Mouse (Mus musculus) forebrain, embryonic 16.5 days (tissue): ENCODE results near the gene Tmem144. TPM values are rescaled to one million over a fixed set of nuclear protein-coding genes. Genes with fewer than 3 reads are reported as not detected.
A peak's percentile ranks its signal among the peaks of the same experiment; 100 is the strongest.

Experiments used
- ATAC-seq: fragments of 200-750 bp; cut with Nextera tagmentation; 2 replicates; pipeline ENCODE4 v1.8.0; 2017; ENCODE audit warnings: mild to moderate bottlenecking, moderate library complexity
- H3K27ac ChIP-seq: fragments of 300-500 bp; sonication (generic); 2 replicates; pipeline ENCODE4 v1.5.1; 2014; ENCODE audit warnings: low read length, control low read depth
- H3K27me3 ChIP-seq: fragments of 300-500 bp; sonication (generic); replicated peaks from 2 replicates; pipeline ENCODE4 v1.6.1; 2014; ENCODE audit warnings: low read length; ENCODE audit not compliant: control insufficient read depth, insufficient read depth
- H3K36me3 ChIP-seq: fragments of 300-500 bp; sonication (generic); 2 replicates; pipeline ENCODE4 v1.6.1; 2014; ENCODE audit not compliant: control insufficient read depth, insufficient read depth
- H3K4me1 ChIP-seq: fragments of 300-500 bp; sonication (generic); replicated peaks from 2 replicates; pipeline ENCODE4 v1.6.1; 2014; ENCODE audit warnings: low read length; ENCODE audit not compliant: control insufficient read depth, insufficient read depth
- H3K4me2 ChIP-seq: fragments of 300-500 bp; sonication (generic); 2 replicates; pipeline ENCODE4 v1.6.1; 2014; ENCODE audit warnings: mild to moderate bottlenecking, low read length, control low read depth
- H3K4me3 ChIP-seq: fragments of 300-500 bp; sonication (generic); replicated peaks from 2 replicates; pipeline ENCODE4 v1.5.1; 2014; ENCODE audit warnings: mild to moderate bottlenecking, low read length, control low read depth
- H3K9ac ChIP-seq: fragments of 300-500 bp; sonication (generic); replicated peaks from 2 replicates; pipeline ENCODE4 v1.6.1; 2014; ENCODE audit warnings: low read depth, low read length, control low read depth
- H3K9me3 ChIP-seq: fragments of 300-500 bp; sonication (generic); 2 replicates; pipeline ENCODE4 v1.6.1; 2016; ENCODE audit warnings: low read length; ENCODE audit not compliant: control insufficient read depth
- WGBS: fragments of 180-500 bp; shearing (Covaris S2); extraction: QIAGEN DNeasy Blood & Tissue Kit; methylation state at CpG from one replicate; pipeline ENCODE4 v1.1.7; 2014; 5-methylcytosine and 5-hydroxymethylcytosine counted together
- polyA plus RNA-seq: library from polyadenylated mRNA; unstranded; fragments of >200 nt; fragmentation: Nextera tagmentation; extraction: Ambion mirVana; gene quantifications from 2 replicates; pipeline ENCODE4 v1.2.1, GENCODE M21; 2015

The Tmem144 gene
- polyA plus RNA-seq, 1 experiment from 2014 or later: 1.9 TPM

- peak; percentile 87 for ATAC-seq
- H3K4me2 ChIP-seq: 0 out of 2 replicates have a peak overlapping the region, but pooled peaks have one; percentile 2
- H3K36me3 ChIP-seq: no peaks in the 10 kb centered on the region
- H3K4me1 ChIP-seq: peaks cover 16% of the 10 kb centered on the region
- H3K27me3 ChIP-seq: no peaks in the 10 kb centered on the region
- H3K9ac ChIP-seq: no peak overlapping the region
- no peak overlapping the region for H3K4me3 ChIP-seq
- 21% methylated on average over 1 of the region's 1 CpGs for WGBS
- H3K9me3 ChIP-seq: no peaks in the 10 kb centered on the region
- peak overlapping the region; percentile 70 for H3K27ac ChIP-seq
Measured at GRCm38 (mm10) chr3:79867121-79867709, 14.6 kb upstream of the Tmem144 start.

GRCm38 (mm10) chr3:79866526-79866925 is 14.0 kb upstream of the Tmem144 start:
- Histone ChIP-seq H3K27me3 (no peaks in the 10 kb centered on the region), H3K27ac (peak overlapping the region; percentile 70), H3K9me3 (no peaks in the 10 kb centered on the region), H3K4me3 (no peak overlapping the region), H3K36me3 (no peaks in the 10 kb centered on the region), H3K4me2 (no peak overlapping the region), H3K4me1 (peaks cover 16% of the 10 kb centered on the region), H3K9ac (no peak overlapping the region)
- ATAC-seq: peak; percentile 36; the same call in 1 of the 2 replicates
- WGBS: 80% methylated on average over 9 of the region's 9 CpGs

DNA sequence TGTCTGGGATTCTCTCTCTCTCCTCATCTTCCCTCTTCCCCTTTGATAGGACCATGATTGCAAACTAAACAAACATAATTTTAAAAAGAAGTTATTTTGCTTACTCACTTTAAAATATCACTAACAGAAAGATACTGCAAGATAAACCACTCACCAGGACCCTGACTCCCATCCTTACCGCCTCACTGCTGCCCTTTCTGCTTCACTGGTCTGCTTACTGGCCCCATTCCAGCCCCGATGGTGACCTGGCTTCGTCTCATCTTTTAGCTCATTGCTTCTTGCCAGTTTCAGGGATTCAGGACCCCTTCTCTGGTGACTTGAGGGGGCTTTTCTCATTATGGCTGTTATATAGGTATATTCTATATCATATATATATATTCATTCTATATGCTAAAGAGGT is 13.5 kb upstream of the Tmem144 start:
- Histone ChIP-seq H3K9me3 (no peaks in the 10 kb centered on the region), H3K27me3 (no peaks in the 10 kb centered on the region), H3K36me3 (no peaks in the 10 kb centered on the region), H3K27ac (no peak overlapping the region), H3K4me3 (no peak overlapping the region), H3K9ac (no peak overlapping the region), H3K4me2 (no peak overlapping the region), H3K4me1 (peaks cover 16% of the 10 kb centered on the region)
- ATAC-seq: no peak
- 77% methylated on average over 3 of the region's 3 CpGs for WGBS

- Histone ChIP-seq H3K4me2 (no peak overlapping the region), H3K9ac (no peak overlapping the region), H3K27ac (no peak overlapping the region), H3K4me1 (peaks cover 16% of the 10 kb centered on the region), H3K27me3 (no peaks in the 10 kb centered on the region), H3K9me3 (no peaks in the 10 kb centered on the region), H3K4me3 (no peak overlapping the region), H3K36me3 (no peaks in the 10 kb centered on the region)
- 33% methylated on average over 7 of the region's 7 CpGs for WGBS
- ATAC-seq: peak; percentile 21
Measured at GRCm38 (mm10) chr3:79864824-79865223, 12.3 kb upstream of the Tmem144 start.

GRCm38 (mm10) chr3:79858221-79858620 is 5.6 kb upstream of the Tmem144 start:
- Histone ChIP-seq H3K9me3 (no peaks in the 10 kb centered on the region), H3K4me2 (no peak overlapping the region), H3K27ac (no peak overlapping the region), H3K9ac (no peak overlapping the region), H3K27me3 (no peaks in the 10 kb centered on the region), H3K4me1 (no peaks in the 10 kb centered on the region), H3K4me3 (no peak overlapping the region), H3K36me3 (no peaks in the 10 kb centered on the region)
- WGBS: 14% methylated on average over 3 of the region's 3 CpGs
- peak; percentile 71 for ATAC-seq

DNA sequence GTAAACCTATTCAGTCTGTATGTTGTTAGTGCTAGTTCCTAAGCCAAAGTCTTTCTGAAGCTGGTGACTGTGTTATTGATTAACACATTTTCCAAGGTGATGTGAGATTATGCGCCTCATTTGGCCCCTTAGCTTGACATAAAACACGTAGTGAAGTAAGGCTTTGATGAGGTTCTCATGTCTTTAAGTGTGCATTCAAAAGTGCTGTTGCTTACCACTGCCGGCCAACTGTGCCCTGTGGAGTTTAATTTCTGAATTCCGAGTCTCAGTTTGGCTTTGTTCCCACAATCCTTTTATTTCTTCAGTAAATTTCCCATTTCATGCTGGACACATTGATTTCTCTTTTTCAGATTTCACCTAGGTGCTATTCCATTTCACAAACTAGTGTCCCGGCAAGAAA is 5.2 kb upstream of the Tmem144 start:
- Histone ChIP-seq H3K27ac (no peak overlapping the region), H3K36me3 (no peaks in the 10 kb centered on the region)
- ATAC-seq: no peak; the same call in 1 of the 2 replicates

DNA sequence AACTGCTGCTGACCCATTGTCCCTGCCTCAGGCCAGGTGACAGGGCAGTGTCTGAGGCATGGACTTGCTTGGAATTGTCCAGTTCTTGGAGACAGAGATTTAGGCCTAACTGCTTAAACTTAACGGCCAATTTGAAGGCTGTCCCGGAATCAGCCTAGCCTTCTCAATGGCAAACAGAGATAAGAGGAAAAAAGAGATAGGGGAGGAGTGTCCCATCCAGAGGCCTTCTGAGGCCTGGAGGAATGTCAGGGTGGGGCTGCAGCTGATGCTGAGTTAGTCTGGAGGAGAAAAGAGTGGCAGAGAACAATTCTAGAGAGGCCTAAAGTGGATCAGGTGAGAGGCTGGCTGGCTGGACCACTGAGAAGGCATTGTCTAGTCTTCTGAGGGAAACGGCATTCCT is 465 bp downstream of the Tmem144 start:
- Histone ChIP-seq H3K36me3 (no peaks in the 10 kb centered on the region), H3K4me1 (no peaks in the 10 kb centered on the region), H3K4me2 (no peak overlapping the region), H3K9me3 (no peaks in the 10 kb centered on the region), H3K27me3 (no peaks in the 10 kb centered on the region), H3K9ac (no peak overlapping the region), H3K4me3 (no peak overlapping the region), H3K27ac (no peak overlapping the region)
- WGBS: 83% methylated on average over 3 of the region's 3 CpGs
- no peak for ATAC-seq

More for the DNA sequence above, 5.2 kb upstream of the Tmem144 start:
- Histone ChIP-seq H3K4me2 (no peak overlapping the region), H3K27me3 (no peaks in the 10 kb centered on the region), H3K9me3 (no peaks in the 10 kb centered on the region), H3K4me1 (no peaks in the 10 kb centered on the region), H3K9ac (no peak overlapping the region), H3K4me3 (no peak overlapping the region)
- WGBS: 21% methylated on average over 5 of the region's 5 CpGs

DNA sequence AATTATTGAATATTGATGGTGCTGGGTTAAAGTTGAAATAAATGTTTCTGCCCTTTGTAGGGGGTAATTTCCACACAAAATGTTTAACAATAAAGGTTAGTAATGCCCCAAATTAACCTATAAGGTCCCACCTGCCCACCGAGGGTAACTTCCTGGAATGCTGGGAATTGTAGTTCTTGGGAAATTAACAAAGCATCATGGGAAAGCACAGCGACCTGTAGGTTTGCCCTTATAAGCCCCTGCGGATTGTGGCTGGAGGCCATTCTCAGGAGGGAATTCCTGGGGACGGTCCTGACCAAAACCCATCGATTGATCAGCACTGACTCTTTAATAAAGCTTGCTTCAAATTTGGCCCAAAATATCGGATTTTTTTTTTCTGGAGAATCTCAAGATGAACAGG is 1.9 kb downstream of the Tmem144 start:
- 43% methylated on average over 6 of the region's 6 CpGs for WGBS
- no peak overlapping the region for H3K9ac ChIP-seq
- H3K4me2 ChIP-seq: no peak overlapping the region
- no peaks in the 10 kb centered on the region for H3K9me3 ChIP-seq
- no peak for ATAC-seq
- no peak overlapping the region for H3K4me3 ChIP-seq
- no peaks in the 10 kb centered on the region for H3K4me1 ChIP-seq
- no peaks in the 10 kb centered on the region for H3K36me3 ChIP-seq
- H3K27me3 ChIP-seq: no peaks in the 10 kb centered on the region
- no peak overlapping the region for H3K27ac ChIP-seq

GRCm38 (mm10) chr3:79849621-79850020 is 3.0 kb downstream of the Tmem144 start:
- WGBS: 69% methylated on average over 2 of the region's 2 CpGs
- ATAC-seq: no peak
- no peaks in the 10 kb centered on the region for H3K9me3 ChIP-seq

GRCm38 (mm10) chr3:79848841-79849240 is 3.7 kb downstream of the Tmem144 start:
- Histone ChIP-seq H3K27me3 (no peaks in the 10 kb centered on the region), H3K36me3 (no peaks in the 10 kb centered on the region), H3K9ac (no peak overlapping the region), H3K4me2 (no peak overlapping the region), H3K4me3 (no peak overlapping the region), H3K4me1 (no peaks in the 10 kb centered on the region), H3K9me3 (no peaks in the 10 kb centered on the region), H3K27ac (no peak overlapping the region)
- 36% methylated on average over 4 of the region's 4 CpGs for WGBS
- no peak for ATAC-seq

More at GRCm38 (mm10) chr3:79849621-79850020, 3.0 kb downstream of the Tmem144 start:
- Histone ChIP-seq H3K27me3 (no peaks in the 10 kb centered on the region), H3K4me2 (no peak overlapping the region), H3K9ac (no peak overlapping the region), H3K36me3 (no peaks in the 10 kb centered on the region), H3K4me1 (no peaks in the 10 kb centered on the region), H3K4me3 (no peak overlapping the region), H3K27ac (no peak overlapping the region)
